Mouse (Mus musculus) thymus, postnatal 36 days (tissue): ENCODE data around the gene Flt3.

Source experiments
- DNase-seq, 2 experiments: peaks; one replicate each; pipeline ENCODE4 v3.0.0; 2022; ENCODE audit warnings: mixed read lengths in 2 of 2

Gene Flt3

DNA sequence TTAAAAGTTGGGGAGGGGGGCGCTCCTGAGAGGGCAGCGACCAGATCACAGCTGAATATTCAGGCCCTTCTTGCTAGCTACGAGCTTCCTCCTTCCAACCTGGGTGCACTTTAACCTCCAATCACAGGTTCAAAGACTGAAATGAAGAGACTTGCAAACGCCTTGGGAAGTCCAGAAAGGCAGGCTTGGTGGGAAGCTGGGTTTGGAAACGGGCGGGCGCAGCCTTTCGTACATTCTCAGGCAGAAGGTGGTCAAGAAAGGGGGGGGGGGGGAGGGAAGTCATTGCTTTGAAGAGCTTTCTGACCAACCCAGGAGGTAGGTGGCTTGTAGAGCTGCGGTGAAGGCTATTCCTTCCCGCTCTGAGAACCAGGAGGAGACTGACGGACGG, 92.9 kb downstream of the Flt3 start:
- DNase-seq = no peak

DNA sequence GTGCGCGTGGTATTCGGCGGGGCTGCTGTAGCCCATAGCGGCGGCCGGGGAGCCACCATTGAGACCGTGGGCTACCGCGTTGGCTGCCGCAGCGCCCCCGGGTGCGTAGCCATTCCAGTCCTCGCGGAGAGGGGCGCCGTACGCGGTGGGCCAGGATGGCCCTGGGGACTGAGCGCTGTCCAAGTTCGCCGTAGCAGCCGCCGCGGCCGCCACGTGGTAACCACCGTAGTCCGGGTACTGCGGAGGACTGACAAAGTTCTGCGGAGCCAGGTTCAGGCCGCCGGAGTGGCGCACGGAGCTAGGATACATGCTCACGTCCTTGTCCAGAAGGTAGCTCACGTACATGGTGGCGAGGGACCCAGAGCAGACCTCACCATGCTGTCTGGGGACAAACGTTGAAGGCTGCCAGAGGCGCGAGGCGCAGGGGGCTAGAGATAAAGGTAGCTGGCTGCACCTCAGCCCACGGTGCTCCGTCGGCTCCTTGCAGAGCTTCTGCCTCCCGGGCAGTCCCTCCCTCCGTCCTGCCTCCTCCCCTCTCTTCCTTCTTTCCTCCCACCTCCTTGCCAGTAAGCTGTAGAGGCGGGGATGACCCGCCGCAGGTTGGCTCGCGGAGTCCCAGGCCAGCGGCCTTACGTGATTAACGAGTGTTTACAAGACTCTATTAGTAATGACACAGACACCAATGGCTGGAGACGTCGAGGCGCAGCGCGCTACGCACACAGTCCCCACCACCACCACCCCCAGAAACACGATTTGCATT, 93.5 kb downstream of the Flt3 start, which contains the start of gene Cdx2:
Gene Cdx2 (minus strand): TSS at position 633 of the 760 bp plus-strand sequence.
- no peak for DNase-seq

DNA sequence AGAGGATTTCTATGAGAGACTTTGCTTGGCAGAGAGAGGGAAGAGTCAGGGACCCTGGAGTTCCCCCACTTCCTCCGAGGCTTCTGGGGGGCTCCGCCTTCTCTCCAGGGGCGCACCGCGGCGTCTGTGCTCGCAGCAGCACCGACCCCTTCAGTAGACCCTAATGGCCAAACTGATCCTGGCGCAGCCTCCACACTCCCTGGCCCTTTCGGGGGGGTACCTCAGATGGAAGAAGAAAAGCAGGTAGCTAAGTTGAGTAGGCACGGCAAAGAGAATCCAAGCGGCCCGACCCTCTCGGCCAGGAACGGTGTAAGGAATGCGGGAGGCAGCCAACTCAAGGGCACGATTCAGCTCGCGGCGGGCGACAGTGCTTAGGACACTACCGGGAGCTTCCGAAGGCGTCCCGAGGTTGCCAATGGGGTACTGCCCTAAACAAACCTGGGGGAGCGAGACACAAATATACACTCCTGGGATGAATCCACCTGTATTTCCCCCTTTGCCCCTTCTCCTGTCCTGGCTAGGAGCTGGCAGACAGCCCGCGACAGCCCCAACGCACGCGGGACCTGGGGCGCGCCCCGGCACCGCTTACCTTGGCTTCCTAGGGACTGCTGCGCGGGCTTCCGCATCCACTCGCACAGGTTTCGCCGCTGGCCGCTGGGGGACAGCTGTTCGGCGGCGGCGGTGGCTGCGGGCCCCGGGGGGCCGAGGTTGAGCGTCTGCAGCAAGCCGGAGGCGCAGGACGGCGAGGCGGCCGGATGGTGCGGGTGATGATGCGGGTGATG, 94.2 kb downstream of the Flt3 start:
- no peak for DNase-seq

DNA sequence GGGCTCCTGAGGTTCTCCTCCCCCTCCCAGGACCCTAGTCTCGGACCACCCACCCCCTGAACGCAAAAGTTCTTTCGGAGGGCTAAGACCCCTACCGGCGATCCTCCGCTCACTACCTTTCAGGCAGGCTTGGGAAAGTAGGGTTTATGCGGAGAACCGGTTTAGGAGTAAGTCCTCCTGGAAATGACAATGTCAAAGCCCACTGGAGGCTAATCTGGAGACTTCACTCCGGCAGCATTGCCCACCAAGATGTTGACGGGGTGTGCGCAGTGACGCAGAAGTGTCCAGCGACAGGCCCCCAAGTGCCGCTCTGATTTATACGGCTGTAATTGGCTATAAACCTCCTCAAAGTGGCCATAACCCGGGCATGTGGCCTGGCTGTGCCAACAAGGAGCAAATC, 95.1 kb downstream of the Flt3 start:
- DNase-seq = no peak

DNA sequence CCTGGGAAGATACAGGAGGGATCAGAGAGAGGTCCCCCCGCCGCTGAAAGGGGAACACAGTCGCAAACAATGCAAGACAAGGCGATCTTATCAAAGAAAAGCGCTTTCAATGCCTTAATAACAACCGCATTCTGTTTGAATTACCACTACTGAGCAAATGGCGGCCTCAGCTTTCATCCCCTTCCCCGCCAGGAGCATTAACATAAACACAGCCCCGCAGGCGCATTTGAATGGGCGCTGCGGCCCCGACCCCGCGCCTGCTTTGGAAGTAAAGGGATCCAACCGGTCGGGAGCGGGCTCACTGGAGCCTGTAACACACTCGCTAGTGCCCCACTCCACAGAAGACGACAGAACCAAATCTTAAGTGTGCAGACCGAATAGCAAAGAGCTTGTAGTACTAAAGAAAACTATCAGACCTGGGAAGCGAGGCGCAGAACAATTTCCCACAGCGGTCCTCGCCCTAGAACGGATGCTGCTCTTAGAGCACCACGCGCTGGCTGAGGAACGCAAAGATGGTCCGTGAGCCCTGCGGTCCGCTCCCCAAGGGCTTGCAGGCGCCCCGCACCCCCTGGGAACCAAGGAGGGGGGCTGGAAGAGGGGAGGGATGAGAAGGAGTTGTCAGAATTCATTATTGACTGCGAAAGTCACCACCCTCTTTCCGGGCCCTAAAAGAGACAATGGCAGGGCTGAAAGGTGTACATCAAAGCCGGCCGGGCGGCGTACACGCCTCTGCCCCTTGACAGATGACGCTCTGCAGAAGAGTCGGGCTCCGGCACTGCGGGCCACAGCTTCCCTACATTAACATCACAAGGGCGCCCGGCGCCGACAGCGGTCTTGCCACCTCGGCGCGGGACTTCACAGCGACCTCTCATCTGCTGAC, 95.8 kb downstream of the Flt3 start:
- no peak for DNase-seq

DNA sequence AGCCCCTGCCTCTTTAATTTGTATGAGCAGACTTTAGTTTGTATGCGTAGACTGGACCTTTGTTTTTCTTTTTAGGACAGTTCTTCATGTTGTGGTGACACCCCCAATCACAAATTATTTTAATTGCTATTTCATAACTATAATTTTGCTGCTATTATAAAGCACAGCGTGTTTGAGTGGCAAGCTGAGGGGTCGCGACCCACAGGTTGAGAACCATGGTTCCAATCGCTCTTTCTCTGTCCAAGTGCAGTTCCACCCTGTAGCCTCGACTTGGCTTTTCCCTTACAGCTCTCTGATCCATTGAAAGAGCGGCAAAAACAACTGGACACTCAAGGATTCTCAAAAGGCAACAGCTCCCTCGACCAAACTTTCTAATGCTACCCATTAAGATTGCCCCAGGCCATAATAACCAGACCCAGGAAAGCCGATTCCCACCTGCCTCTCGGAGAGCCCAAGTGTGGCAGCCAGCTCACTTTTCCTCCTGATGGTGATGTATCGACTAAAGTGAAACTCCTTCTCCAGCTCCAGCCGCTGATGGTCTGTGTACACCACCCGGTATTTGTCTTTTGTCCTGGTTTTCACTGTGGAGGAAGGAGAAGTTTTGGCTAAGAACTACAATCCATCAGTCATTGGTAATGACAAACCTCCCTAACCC, 97.4 kb downstream of the Flt3 start:
- DNase-seq = no peak

DNA sequence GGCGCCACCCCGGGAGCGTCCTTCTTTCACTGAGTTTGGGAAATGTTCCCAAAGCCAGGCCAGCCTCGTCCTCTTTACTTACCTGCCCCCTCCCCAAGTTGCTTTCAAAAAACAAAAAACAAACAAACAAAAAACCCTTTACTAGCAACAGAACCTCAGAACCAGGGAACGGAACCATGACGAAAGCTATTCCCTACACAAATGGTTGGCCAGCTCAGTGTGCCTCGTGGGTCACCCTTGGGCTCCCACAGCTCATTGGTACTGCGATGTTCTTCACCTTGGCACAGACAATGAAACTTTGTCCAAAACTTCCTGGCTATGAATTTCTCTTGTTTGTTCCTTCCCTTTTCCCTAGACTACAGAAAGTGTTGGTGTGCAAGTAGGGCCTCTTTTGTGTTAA, 98.1 kb downstream of the Flt3 start:
- DNase-seq = no peak

DNA sequence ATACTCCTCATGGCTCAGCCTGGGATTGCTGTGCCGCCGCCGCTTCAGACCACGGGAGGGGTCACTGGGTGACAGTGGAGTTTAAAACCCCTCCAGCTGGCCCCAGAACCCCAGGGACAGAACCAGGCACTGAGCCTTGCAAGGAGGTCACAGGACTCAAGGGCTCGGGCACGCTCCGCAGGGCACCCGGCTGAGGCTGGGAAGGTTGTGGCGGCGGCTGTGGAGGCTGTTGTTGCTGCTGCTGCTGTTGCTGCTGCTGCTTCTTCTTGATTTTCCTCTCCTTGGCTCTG, 98.6 kb downstream of the Flt3 start:
- DNase-seq = no peak

DNA sequence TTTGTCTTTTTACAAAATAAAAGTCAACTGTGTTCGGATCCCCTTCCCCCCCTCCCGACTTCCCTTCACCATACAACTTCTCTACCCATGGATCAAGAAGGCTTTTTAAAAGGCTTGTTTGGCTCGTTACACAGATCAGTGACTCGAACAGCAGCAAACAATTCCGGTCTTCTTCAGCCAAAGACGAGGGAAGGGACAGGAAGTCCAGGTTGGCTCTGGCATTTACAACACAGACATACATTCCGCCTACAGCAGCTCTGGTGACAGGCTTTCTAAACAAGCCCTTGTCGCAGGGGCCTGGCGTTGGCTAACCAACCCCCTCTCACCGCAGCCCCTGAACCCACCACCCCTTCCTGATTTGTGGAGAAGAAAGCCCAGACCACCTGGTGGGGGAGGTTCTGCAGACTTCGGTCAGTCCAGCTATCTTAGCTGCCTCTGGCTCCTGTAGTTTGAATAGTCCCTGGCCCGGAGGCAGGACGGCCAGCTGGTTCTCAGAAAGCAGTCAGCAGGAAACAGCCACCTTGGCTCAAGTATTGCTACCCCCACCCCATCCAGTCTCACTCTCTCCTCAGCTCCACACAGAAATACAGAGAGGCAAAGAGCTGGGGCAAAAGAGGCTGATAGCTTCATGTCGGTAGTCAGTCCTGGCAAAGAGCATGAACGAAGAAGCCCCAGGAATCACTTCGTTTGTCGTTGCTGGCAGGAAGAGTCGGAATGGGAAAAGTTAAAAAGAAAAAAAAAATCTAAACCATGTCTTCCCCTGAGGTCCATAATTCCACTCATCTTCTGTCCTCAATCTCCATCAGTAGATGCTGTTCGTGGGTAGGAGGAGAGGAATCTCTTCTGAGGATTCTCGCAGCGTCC, 99.1 kb downstream of the Flt3 start:
- no peak for DNase-seq

DNA sequence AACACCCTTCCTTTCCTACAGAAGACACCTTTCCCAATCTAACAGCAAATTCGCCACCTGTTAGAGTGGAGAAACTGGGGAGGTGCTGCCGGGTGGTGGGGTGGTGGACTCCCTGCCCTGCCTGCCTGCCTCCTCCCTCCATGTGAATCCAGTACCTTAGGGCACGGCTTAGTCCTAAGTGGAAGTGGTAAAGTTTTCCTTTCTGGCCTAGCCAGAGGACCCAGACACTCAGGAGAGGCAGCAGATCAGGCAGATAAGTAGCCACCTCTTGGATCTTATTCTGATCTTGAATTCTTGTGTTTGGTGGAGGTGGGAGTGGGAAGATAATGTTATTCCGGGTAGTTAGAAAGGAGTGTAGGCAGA, 100.3 kb downstream of the Flt3 start:
- no peak for DNase-seq

DNA sequence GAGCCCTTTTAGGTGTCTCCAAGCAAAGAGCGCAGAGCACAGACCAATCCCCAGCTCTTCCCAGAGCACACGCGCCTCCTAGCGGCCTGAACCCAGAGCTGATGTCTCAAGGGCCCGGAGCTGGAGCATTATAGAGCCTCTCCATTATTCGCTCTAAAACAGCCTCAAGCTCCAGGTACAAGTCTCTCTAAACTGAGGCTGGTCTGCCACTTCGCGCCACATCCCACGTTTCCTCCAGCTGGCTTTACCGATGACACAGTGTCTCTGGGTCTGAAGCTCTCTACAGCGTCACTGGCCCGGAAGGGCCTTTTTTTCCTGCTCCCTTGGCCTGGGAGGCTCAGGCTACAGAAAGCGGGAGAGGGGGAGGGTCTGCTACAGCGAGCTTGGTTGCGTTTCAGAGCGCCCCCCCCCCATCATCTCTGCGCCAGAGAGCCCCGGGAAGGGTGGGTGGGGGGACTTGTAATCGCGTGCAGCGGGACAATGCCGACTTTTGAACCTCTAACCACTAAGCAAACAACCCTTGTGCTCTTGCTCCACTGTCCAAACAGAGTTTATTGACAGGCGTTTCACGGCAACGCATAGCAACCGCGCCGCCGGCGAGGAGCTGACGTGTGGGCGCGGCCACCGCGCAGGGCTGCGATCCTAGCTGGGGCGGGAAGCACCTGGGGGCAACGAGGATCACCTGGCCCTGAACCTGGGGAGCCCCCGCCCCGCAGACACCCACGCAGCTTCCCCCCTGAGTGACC, 100.9 kb downstream of the Flt3 start:
- DNase-seq = no peak

DNA sequence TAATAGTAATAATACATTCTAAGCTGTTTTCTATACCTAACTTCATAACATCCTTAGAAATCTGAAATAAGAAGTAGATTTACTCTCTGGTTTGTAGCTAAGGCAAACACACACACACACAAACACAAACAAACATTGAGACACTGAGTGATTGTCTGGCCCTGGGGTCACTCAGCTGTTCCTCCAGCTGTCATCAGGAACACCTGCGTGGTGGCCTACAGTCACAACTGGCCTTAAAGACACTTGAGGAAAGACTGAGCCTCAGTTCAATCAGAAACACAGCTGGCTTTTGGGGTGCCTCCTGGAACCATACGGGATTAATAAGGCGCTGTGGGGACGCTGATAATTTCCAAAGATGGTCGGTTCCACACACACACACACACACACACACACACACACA, 103.0 kb downstream of the Flt3 start:
- DNase-seq = no peak

DNA sequence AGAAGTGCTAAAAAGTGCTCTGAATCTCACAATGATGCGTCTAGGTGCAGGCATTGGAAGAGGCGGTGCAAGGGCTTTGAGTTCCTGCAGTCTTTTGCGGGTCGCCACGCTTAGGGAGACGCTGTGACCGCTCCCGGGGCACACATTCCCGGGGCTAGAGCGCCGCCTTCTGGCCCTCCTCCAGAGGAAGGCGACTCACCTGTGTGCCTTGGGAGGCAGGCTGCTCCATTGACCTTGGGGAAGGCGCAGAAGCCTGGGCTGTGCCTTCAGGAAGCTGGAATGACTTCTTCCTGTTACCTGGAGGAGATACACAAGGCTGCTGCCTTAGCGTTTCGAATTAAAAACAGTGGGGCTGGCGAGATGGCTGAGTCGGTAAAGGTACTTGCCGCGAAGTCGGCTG, 106.2 kb downstream of the Flt3 start:
- DNase-seq = peak in 1 of 2 experiments; percentile 27

DNA sequence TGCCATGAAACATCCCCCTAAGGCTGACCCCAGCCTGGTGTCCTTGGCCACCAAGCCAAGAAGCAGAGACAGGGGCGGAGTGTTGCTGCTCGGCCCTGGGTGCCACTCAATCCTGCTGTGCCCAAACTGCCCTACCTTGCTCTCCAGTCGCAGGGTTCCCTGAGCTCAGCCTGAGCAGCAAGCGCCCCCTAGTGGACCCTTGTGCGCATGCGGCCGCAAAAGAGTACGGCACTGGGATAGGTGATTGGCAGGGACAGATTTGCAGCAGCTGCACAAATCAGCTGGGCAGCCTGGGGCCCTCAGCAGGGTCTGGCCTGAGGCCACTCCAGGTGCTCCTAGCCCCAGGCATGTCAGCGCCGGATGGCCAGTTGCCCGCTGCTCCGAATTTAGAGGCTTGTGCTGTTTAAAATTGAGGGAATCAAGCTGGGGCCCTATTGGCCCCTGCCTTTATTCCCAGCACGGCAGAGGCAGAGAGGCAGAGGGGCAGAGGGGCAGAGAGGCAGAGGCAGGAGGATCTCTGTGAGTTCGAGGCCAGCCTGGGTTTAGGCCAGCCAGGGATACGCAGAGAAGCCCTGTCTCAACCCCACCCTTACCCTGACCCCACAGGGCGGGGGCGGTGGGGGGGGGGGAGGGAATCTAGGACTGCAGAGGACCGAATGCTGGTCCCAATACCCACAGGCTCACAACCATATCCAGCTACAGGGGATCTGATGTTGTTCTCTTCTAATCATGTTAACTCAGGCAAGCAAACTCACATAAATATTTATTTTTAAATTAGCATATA, 107.0 kb downstream of the Flt3 start:
- DNase-seq = peak; percentile 51 to 55

DNA sequence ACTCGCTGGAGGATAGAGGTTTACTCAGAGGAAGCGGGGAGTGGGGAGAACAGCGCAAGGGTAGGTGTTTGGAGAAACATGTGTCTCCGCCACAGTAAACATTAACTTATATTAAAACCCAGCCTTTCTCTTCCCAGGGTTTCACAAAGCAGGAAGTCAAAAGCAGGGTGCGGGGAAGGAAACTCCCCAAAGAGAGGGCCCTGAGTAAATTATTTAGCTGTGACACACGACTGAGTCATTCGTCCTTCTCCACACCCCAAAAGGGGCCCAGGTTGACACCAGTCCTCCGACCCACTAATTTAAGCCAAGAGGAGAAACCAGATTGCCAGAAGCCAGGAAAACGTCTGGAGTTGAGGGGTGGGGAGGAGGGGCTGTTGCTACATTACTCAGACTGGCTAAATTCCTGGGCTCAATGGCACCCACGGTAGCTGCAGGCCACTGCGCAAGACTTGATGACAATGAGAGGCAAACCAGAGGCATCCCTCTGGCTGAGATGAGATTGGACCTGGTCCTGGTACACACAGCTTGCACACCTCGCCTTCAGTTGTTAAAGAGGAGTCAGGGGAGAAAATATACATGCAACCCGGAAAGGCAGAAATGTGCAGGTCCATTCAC, 107.7 kb downstream of the Flt3 start:
- DNase-seq = no peak

DNA sequence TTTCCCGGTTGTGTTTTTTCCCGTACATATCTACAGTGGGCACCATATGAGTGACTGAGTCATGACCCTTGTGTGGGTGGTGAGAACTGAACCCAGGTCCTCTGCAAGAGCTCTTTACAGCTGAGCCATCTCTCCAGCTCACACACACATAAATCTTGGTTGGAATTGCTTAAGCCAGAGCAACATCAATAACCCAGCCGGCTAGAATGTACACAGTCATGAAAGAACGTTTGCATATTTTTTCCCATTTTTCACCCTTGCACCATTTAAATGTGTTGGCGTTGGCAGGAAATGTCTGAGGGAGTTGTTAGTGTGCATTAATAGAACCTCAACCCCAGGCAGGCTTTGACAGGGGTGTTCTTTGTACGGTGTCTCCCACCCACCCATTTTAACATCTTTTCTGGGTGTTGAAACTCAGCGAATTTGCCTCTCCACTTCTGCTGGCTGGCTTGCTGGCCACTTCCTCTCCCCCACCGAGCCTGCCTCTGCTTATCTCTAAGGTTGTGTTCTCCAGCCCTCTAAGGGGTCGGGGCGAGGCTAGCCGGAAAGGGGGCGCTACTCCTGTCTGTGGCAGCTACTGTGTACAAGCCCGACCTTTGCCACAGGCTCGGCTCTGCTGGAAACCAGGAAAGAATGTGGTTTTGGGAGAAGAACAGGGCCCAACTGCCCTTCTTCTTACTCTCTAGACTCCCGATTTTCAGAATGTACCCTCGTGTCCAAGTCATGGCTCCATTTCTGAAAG, 108.4 kb downstream of the Flt3 start:
- DNase-seq = no peak

DNA sequence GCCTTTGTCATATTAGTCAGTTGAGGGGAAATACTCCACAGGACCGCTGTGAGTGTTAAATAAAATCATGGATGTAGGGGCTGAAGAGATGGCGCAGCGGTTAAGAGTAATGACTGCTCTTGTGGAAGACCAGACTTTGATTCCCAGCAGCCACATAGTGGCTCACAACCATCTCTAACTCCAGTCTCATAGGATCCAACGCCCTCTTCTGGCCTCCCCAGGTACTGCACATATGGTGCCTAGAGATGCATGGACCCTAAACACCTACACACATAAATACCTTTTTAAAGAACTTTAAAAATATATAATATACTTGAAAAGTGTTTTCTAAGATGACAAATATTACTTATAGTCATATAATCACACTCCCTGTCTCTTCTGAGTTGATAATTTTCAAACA, 115.9 kb downstream of the Flt3 start:
- no peak for DNase-seq
